Mouse (Mus musculus): Measurements from ENCODE around the gene Lct. TPM values are rescaled to one million over a fixed set of nuclear protein-coding genes. Genes with fewer than 3 reads are reported as not detected.
A peak's percentile ranks its signal among the peaks of the same experiment; 100 is the strongest.

The Lct gene
- polyA plus RNA-seq, 1 experiment from 2014 or later = 0.07 TPM

- Histone ChIP-seq H3K27me3 (ENCODE audit: insufficient read depth, low read length) (no peaks in the 10 kb centered on the region), H3K27ac (ENCODE audit: low read depth) (peak overlapping the region; percentile 80), H3K9ac (replicated peaks) (peak overlapping the region; percentile 82), H3K36me3 (replicated peaks; ENCODE audit: insufficient read depth, low read length) (peaks cover 48% of the 10 kb centered on the region), H3K9me3 (ENCODE audit: low read length) (no peaks in the 10 kb centered on the region), H3K4me3 (ENCODE audit: low read depth, low read length) (peak overlapping the region; percentile 81), H3K4me2 (ENCODE audit: low read depth, low read length) (peak overlapping the region; percentile 83), H3K4me1 (ENCODE audit: insufficient read depth) (peaks cover 29% of the 10 kb centered on the region)
- ATAC-seq = peak; percentile 67
- peak; percentile 75 for DNase-seq
- TF ChIP-seq CTCF (IDR thresholded peaks at IDR 0.05; ENCODE audit: low read depth) (peak; percentile 10; the same call in 1 of the 2 replicates), EP300 (IDR thresholded peaks at IDR 0.05; ENCODE audit: low read depth) (no peak)
- WGBS (ENCODE audit: insufficient replicate concordance) = under 1% methylated on average over 35 of the region's 35 CpGs
These were observed 30.9 kb upstream of the Lct start for GRCm38 (mm10) chr1:128358916-128359553.

- ATAC-seq (no peak), DNase-seq (no peak)
- 26% methylated on average over 6 of the region's 6 CpGs for WGBS (ENCODE audit: insufficient replicate concordance)
- Histone ChIP-seq H3K4me2 (ENCODE audit: low read depth, low read length) (peak overlapping the region; percentile 83), H3K4me1 (ENCODE audit: insufficient read depth) (peaks cover 32% of the 10 kb centered on the region), H3K4me3 (ENCODE audit: low read depth, low read length) (peak overlapping the region; percentile 81), H3K36me3 (replicated peaks; ENCODE audit: insufficient read depth, low read length) (peaks cover 51% of the 10 kb centered on the region), H3K27me3 (ENCODE audit: insufficient read depth, low read length) (no peaks in the 10 kb centered on the region), H3K9ac (replicated peaks) (peak overlapping the region; percentile 82), H3K9me3 (ENCODE audit: low read length) (no peaks in the 10 kb centered on the region), H3K27ac (ENCODE audit: low read depth) (peak overlapping the region; percentile 80)
- TF ChIP-seq CTCF (IDR thresholded peaks at IDR 0.05; ENCODE audit: low read depth) (no peak), EP300 (IDR thresholded peaks at IDR 0.05; ENCODE audit: low read depth) (no peak)
These were observed 30.2 kb upstream of the Lct start for GRCm38 (mm10) chr1:128358276-128358675.

- peaks cover 32% of the 10 kb centered on the region for H3K4me1 ChIP-seq (ENCODE audit: insufficient read depth)
- WGBS (ENCODE audit: insufficient replicate concordance) = 21% methylated on average over 3 of the region's 3 CpGs
- no peak for DNase-seq
These were observed 29.3 kb upstream of the Lct start for GRCm38 (mm10) chr1:128357452-128357851.

GRCm38 (mm10) chr1:128353092-128353491 lies 25.0 kb upstream of the Lct start:
- H3K4me2 ChIP-seq (ENCODE audit: low read depth, low read length) = no peak overlapping the region
- DNase-seq (no peak), ATAC-seq (no peak)
- H3K4me1 ChIP-seq (ENCODE audit: insufficient read depth) = peaks cover 21% of the 10 kb centered on the region
- TF ChIP-seq EP300 (IDR thresholded peaks at IDR 0.05; ENCODE audit: low read depth) = no peak
- TF ChIP-seq CTCF (IDR thresholded peaks at IDR 0.05; ENCODE audit: low read depth) = no peak
- H3K9me3 ChIP-seq (ENCODE audit: low read length) = no peaks in the 10 kb centered on the region
- 58% methylated on average over 3 of the region's 3 CpGs for WGBS (ENCODE audit: insufficient replicate concordance)
- no peak overlapping the region for H3K9ac ChIP-seq (replicated peaks)
- H3K27me3 ChIP-seq (ENCODE audit: insufficient read depth, low read length) = no peaks in the 10 kb centered on the region
- no peak overlapping the region for H3K27ac ChIP-seq (ENCODE audit: low read depth)
- no peak overlapping the region for H3K4me3 ChIP-seq (ENCODE audit: low read depth, low read length)
- peaks cover 83% of the 10 kb centered on the region for H3K36me3 ChIP-seq (replicated peaks; ENCODE audit: insufficient read depth, low read length)

More at GRCm38 (mm10) chr1:128357452-128357851, 29.3 kb upstream of the Lct start:
- no peaks in the 10 kb centered on the region for H3K27me3 ChIP-seq (ENCODE audit: insufficient read depth, low read length)
- ATAC-seq = no peak
- H3K9ac ChIP-seq (replicated peaks) = peak overlapping the region; percentile 82
- TF ChIP-seq CTCF (IDR thresholded peaks at IDR 0.05; ENCODE audit: low read depth) (no peak), EP300 (IDR thresholded peaks at IDR 0.05; ENCODE audit: low read depth) (no peak)
- no peaks in the 10 kb centered on the region for H3K9me3 ChIP-seq (ENCODE audit: low read length)
- H3K4me3 ChIP-seq (ENCODE audit: low read depth, low read length) = peak overlapping the region; percentile 81
- peak overlapping the region; percentile 83 for H3K4me2 ChIP-seq (ENCODE audit: low read depth, low read length)
- H3K27ac ChIP-seq (ENCODE audit: low read depth) = peak overlapping the region; percentile 80
- H3K36me3 ChIP-seq (replicated peaks; ENCODE audit: insufficient read depth, low read length) = peaks cover 52% of the 10 kb centered on the region

GRCm38 (mm10) chr1:128344232-128344631 lies 16.1 kb upstream of the Lct start:
- no peaks in the 10 kb centered on the region for H3K27me3 ChIP-seq (ENCODE audit: insufficient read depth, low read length)
- TF ChIP-seq CTCF (IDR thresholded peaks at IDR 0.05; ENCODE audit: low read depth) (no peak), EP300 (IDR thresholded peaks at IDR 0.05; ENCODE audit: low read depth) (no peak)
- no peak overlapping the region for H3K4me3 ChIP-seq (ENCODE audit: low read depth, low read length)
- no peak for ATAC-seq
- H3K36me3 ChIP-seq (replicated peaks; ENCODE audit: insufficient read depth, low read length) = peaks cover 90% of the 10 kb centered on the region
- H3K9me3 ChIP-seq (ENCODE audit: low read length) = no peaks in the 10 kb centered on the region
- DNase-seq = no peak
- H3K4me1 ChIP-seq (ENCODE audit: insufficient read depth) = no peaks in the 10 kb centered on the region
- 87% methylated on average over 10 of the region's 10 CpGs for WGBS (ENCODE audit: insufficient replicate concordance)
- H3K27ac ChIP-seq (ENCODE audit: low read depth) = no peak overlapping the region
- H3K4me2 ChIP-seq (ENCODE audit: low read depth, low read length) = no peak overlapping the region
- H3K9ac ChIP-seq (replicated peaks) = no peak overlapping the region

GRCm38 (mm10) chr1:128337708-128338320 lies 9.7 kb upstream of the Lct start:
- Histone ChIP-seq H3K27ac (ENCODE audit: low read depth) (no peak overlapping the region), H3K9me3 (ENCODE audit: low read length) (no peaks in the 10 kb centered on the region), H3K4me3 (ENCODE audit: low read depth, low read length) (no peak overlapping the region), H3K9ac (replicated peaks) (no peak overlapping the region), H3K36me3 (replicated peaks; ENCODE audit: insufficient read depth, low read length) (peaks cover 85% of the 10 kb centered on the region), H3K4me2 (ENCODE audit: low read depth, low read length) (no peak overlapping the region), H3K4me1 (ENCODE audit: insufficient read depth) (no peaks in the 10 kb centered on the region), H3K27me3 (ENCODE audit: insufficient read depth, low read length) (no peaks in the 10 kb centered on the region)
- 82% methylated on average over 13 of the region's 13 CpGs for WGBS (ENCODE audit: insufficient replicate concordance)
- no peak for DNase-seq
- TF ChIP-seq EP300 (IDR thresholded peaks at IDR 0.05; ENCODE audit: low read depth) (no peak), CTCF (IDR thresholded peaks at IDR 0.05; ENCODE audit: low read depth) (no peak)
- no peak for ATAC-seq

All from liver, postnatal 0 days (tissue).